Mouse (Mus musculus) embryonic fibroblast, embryonic 13.5 days (primary cell): ENCODE data around the gene Vmn2r84.

ENCODE experiments used
- CTCF ChIP-seq: IDR thresholded peaks from 2 replicates; pipeline ENCODE4 v1.5.1; 2011; ENCODE audit warnings: mild to moderate bottlenecking, control low read depth, low read length, moderate library complexity, borderline replicate concordance; ENCODE audit not compliant: insufficient read depth
- POLR2A ChIP-seq: IDR thresholded peaks from 2 replicates; pipeline ENCODE4 v1.6.1; 2011; ENCODE audit warnings: low read depth, mild to moderate bottlenecking, control low read depth, low read length, moderate library complexity

DNA sequence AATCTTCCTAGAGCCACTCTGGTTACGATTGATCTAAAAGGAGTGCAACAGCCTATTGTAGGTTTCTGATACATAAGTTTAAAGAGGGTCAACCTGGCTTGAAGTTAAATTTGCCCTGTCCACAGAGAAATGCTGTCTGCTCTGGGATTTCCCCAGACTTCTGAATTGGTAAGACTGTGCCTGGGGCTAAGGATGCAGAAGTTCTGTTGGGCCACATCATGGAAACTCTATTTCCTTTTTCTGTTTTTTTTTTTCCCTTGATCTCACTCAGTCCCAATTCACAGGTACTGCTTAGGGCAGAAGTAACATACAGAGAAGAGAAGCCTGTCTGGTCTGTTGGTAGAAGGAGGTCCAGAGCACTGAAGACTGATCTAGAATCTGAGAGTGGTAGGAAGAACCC is 63.4 kb downstream of the Vmn2r84 start:
- TF ChIP-seq POLR2A (no peak), CTCF (no peak)
